Mouse (Mus musculus): Measurements from ENCODE around the gene Ugt1a2.

DNA sequence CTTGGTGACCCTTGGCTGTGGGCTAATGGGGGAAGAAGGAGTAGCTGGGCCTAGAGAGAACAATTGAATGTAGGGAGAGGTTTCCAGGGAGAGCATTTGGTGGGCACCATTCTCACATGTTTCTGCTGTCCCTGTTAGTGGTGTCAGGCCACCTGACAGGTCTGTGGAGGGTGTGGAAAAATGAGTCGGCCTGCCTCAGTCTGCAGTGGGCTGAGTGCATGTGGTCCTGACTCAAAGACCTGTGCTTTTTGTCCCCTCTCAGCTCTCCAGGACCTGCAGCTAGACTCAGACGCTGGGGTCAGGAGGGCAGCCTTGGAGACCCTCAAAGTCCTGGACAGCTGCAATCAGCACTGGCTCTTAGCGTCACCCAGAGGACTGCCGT, 59.2 kb downstream of the Ugt1a2 start:
- TF ChIP-seq POLR2A (IDR thresholded peaks at IDR 0.05; ENCODE audit: low read depth, low read length), result no peak
- no peak for TF ChIP-seq CTCF (IDR thresholded peaks at IDR 0.05; ENCODE audit: borderline replicate concordance, insufficient read depth, low read length)
